Mouse (Mus musculus) brain, adult 2 months (tissue): ENCODE data around the gene Parvb.

Source experiments
- DNase-seq: peaks from one replicate; pipeline ENCODE4 v3.0.0; 2011; ENCODE audit warnings: low read depth, low spot score

Parvb gene

GRCm38 (mm10) chr15:84323966-84324869 lies 92.4 kb downstream of the Parvb start, which contains the start of gene Parvg:
Parvg (plus strand) TSS chr15:84324026.
- DNase-seq, result no peak

GRCm38 (mm10) chr15:84324870-84325553 lies 93.2 kb downstream of the Parvb start:
- DNase-seq, result no peak

DNA sequence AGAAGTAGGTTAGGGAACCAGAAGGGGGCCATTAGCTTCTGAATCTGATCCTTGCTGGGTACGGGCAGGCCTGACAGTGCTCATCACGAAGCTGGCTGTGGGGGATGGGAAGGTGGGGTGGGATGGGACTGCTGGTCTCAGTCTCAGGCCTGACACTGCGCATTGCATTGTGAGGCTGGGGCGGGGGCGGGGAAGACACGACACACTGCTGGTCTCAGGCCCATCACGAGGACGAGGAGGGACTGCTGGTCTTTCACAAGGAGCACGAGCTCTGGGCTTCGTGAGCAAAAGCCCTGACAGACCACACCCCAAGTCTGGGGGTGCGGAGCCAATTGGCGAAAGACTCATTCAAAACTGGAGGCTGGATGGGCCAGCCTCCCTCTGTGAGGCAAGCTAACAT lies 93.9 kb downstream of the Parvb start:
- no peak for DNase-seq

- DNase-seq, result no peak
These were observed 97.0 kb downstream of the Parvb start for GRCm38 (mm10) chr15:84328870-84329269.

GRCm38 (mm10) chr15:84329940-84330339 lies 98.1 kb downstream of the Parvb start:
- no peak for DNase-seq

- no peak for DNase-seq
These were observed 99.3 kb downstream of the Parvb start for GRCm38 (mm10) chr15:84331066-84331612.

GRCm38 (mm10) chr15:84336281-84336817 lies 104.5 kb downstream of the Parvb start:
- peak; percentile 53 for DNase-seq

DNA sequence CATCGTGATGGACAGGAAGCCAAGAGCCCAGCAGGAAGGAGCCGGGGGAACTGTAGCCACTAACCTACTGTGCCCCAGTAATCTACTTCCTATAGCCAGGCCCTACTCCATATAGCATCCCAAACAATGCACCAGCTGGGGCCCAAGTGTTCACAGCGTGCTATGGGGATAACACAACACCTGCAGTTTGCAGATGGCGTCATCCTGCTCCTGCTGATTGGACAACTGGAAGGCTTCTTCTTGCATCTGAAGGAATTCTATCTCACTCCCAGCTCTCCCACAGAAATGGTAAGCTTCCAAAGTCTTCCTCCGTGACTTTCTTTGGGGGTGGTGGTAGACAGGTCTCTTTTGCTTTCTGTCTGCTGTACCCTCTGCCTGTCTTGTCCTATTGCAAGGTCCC lies 105.8 kb downstream of the Parvb start:
- peak; percentile 76 for DNase-seq

DNA sequence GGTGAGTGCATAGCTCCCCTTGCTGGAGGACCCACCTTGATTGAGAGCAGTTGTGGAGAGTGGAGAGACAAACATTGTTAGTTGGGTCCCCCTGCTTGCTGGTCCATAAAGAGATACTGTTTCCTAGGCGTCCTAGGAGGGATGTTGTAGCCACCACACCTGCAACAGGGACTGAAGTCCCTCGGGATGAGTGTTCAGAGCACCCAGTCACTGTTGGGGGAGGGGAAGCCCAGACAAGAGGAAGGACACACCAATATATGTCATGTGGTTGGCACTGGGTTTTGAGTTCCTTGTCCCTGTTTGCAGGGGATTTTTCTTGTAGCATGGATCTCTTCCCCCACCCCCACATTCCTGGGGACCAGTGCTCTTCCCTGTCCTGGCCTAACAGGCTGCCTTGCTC lies 109.1 kb downstream of the Parvb start:
- no peak for DNase-seq

GRCm38 (mm10) chr15:84348769-84349168 lies 116.9 kb downstream of the Parvb start:
- no peak for DNase-seq

DNA sequence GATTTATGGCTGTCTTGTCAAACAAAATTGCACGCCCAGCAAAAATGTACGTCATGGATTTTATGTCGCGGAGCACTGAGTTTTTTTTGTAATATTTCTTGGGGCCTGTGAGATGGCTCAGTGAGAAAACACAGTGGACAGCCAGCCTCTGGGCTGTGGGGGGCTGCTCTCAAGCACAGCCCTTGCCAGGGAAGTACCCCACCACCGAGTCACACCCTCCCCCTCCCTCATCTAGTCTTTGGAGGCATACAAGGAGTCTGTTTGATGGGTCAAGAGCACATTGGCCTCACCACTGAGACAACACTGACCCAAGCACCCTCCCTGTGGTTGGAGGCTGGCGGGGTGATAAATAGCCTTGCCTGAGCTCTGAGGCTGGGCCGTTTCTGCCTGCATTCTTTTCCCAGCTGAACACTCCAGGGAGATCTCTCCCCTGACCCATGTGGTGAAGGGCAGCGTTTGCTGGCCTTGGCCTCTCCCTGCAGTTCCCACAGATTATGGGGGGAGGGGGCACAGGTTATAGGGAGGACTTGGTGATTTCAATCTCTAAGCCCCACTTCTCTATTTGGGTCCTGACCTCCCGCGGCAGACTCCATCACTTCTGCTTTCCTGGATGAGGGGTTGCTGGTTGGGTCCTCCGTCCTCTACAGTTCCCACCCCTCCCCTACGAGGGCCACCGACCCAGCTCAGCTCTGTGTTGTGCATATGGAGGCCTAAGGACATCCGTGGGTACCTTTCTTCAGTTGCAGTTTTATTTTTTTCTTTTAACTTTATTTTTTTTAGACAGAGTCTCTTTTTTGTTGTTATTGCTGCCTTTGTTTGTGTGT lies 118.3 kb downstream of the Parvb start:
- no peak for DNase-seq

GRCm38 (mm10) chr15:84351342-84351741 lies 119.5 kb downstream of the Parvb start:
- DNase-seq, result no peak

- DNase-seq, result no peak
These were observed 120.3 kb downstream of the Parvb start for GRCm38 (mm10) chr15:84351915-84352844.

DNA sequence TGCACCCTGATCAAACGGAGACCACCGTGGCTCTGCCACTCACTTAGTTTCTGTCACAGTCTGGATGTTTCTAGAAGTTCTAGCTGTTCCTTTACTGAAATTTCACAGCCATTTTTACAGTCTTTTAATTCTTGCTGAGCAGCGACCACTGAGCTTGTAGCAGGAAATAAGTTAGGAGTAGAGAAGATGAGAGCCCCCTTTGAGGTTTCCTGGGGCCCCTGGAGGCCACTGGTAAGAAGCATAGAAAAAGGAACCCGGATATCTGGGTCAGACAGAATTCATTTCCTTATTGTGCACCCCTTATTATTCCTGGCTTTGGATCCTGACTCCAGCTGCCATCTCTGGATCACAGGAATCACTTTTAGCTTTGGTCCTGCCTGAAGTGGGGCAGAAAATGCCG lies 123.2 kb downstream of the Parvb start:
- no peak for DNase-seq

GRCm38 (mm10) chr15:84364746-84365145 lies 132.9 kb downstream of the Parvb start:
- DNase-seq, result no peak
